Mouse (Mus musculus) ES-E14 (cell line): ENCODE measurements around the gene Bmyc. TPM values are rescaled to one million over a fixed set of nuclear protein-coding genes. Genes with fewer than 3 reads are reported as not detected.

ENCODE experiments used
- DNase-seq: peaks from one replicate; pipeline ENCODE4 v3.0.0-alpha.2; 2013; ENCODE audit warnings: low read depth, low spot score
- H3K27ac ChIP-seq: 2 replicates; pipeline ENCODE4 v1.5.1; 2012; ENCODE audit warnings: low read depth, mild to moderate bottlenecking, low read length, moderate library complexity, mixed read lengths; ENCODE audit not compliant: poor library complexity, insufficient read depth, severe bottlenecking
- H3K36me3 ChIP-seq: 2 replicates; pipeline ENCODE4 v1.6.1; 2012; ENCODE audit warnings: mild to moderate bottlenecking, low read length, moderate library complexity, mixed read lengths; ENCODE audit not compliant: control insufficient read depth, poor library complexity, insufficient read depth, severe bottlenecking
- H3K4me1 ChIP-seq, 2 experiments: fragments of 150-350 bp in 1 of 2; sonication (generic) in 1 of 2; 2 replicates each; pipeline ENCODE4 v1.6.1; 2012; ENCODE audit warnings: low read length in 2 of 2, mild to moderate bottlenecking in 1 of 2, mixed read lengths in 1 of 2; ENCODE audit not compliant: control insufficient read depth in 2 of 2, insufficient read depth in 2 of 2, poor library complexity in 1 of 2
- H3K4me3 ChIP-seq, 2 experiments: fragments of 150-350 bp in 1 of 2; sonication (generic) in 1 of 2; 2 replicates each; pipeline ENCODE4 v1.5.1; 2012; ENCODE audit warnings: low read length in 2 of 2, low read depth in 1 of 2, mild to moderate bottlenecking in 1 of 2, mixed read lengths in 1 of 2; ENCODE audit not compliant: insufficient read depth in 1 of 2, poor library complexity in 1 of 2, severe bottlenecking in 1 of 2
- H3K9ac ChIP-seq: 2 replicates; pipeline ENCODE4 v1.6.1; 2012; ENCODE audit warnings: low read depth, mild to moderate bottlenecking, low read length, mixed read lengths; ENCODE audit not compliant: poor library complexity, insufficient read depth, severe bottlenecking
- H3K9me3 ChIP-seq: fragments of 150-350 bp; sonication (generic); 2 replicates; pipeline ENCODE4 v1.6.1; 2012; ENCODE audit warnings: low read depth, mild to moderate bottlenecking, low read length; ENCODE audit not compliant: control insufficient read depth, insufficient read depth
- CHD2 ChIP-seq: IDR thresholded peaks from 2 replicates; pipeline ENCODE4 v1.6.1; 2014; ENCODE audit warnings: mild to moderate bottlenecking, low read depth, low read length, inconsistent platforms
- HCFC1 ChIP-seq: IDR thresholded peaks from 2 replicates; pipeline ENCODE4 v1.6.1; 2012; ENCODE audit warnings: low read length, inconsistent platforms, borderline replicate concordance; ENCODE audit not compliant: insufficient read depth
- MAFK ChIP-seq: IDR thresholded peaks from 2 replicates; pipeline ENCODE4 v1.6.1; 2014; ENCODE audit warnings: mild to moderate bottlenecking, low read depth, low read length, inconsistent platforms; ENCODE audit not compliant: insufficient read depth
- ZC3H11A ChIP-seq: IDR thresholded peaks from 2 replicates; pipeline ENCODE4 v1.6.1; 2012; ENCODE audit warnings: low read depth, mild to moderate bottlenecking, inconsistent platforms, low read length, borderline replicate concordance
- ZNF384 ChIP-seq: IDR thresholded peaks from 2 replicates; pipeline ENCODE4 v1.6.1; 2012; ENCODE audit warnings: low read depth, low read length, inconsistent platforms
- in situ Hi-C, 2 experiments: fragments of 600-800 bp; cut with MboI; formaldehyde crosslinking; loops; one replicate each; pipeline ENCODE4 v1.15.1; 2025; ENCODE audit warnings: low sequenced_read_pairs in 2 of 2, inconsistent platforms in 1 of 2; ENCODE audit not compliant: unreplicated experiment in 2 of 2
- total RNA-seq: library from RNA; depleted of rRNA; stranded (reverse); fragments of 300-350 nt; gene quantifications from 2 replicates; pipeline ENCODE4 v1.2.3, GENCODE M21; 2012

Bmyc gene
- total RNA-seq, 1 experiment: 13.0 TPM

DNA sequence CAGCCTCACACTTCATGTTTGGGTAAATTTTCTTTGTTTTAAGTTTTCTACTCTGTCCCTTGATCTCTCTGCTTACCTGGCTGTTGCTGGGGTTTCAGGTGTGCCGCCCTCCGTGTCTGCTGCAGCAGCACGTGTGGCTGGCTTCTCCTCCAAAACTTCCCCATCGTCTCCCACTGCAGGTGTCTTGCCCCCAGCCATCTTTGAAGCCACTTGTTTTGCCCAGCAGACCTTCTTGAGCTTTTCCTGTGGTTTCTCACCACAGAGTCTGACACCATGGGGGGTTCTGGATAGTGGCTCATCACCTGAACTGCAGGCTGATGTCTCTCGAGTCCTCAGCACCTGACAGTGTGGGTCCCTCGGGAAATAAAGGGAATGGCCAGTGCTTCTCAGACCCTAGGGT lies 27.0 kb upstream of the Bmyc start:
- Histone ChIP-seq H3K4me1 (no peaks in the 10 kb centered on the region), H3K9ac (no peak overlapping the region), H3K36me3 (no peaks in the 10 kb centered on the region), H3K27ac (no peak overlapping the region), H3K4me3 (no peak overlapping the region), H3K9me3 (no peaks in the 10 kb centered on the region)
- in situ Hi-C loops: no loop called here
- no peak for DNase-seq
- no peak for TF ChIP-seq HCFC1
- no peak for TF ChIP-seq CHD2
- TF ChIP-seq MAFK: no peak
- no peak for TF ChIP-seq ZNF384
- no peak for TF ChIP-seq ZC3H11A

DNA sequence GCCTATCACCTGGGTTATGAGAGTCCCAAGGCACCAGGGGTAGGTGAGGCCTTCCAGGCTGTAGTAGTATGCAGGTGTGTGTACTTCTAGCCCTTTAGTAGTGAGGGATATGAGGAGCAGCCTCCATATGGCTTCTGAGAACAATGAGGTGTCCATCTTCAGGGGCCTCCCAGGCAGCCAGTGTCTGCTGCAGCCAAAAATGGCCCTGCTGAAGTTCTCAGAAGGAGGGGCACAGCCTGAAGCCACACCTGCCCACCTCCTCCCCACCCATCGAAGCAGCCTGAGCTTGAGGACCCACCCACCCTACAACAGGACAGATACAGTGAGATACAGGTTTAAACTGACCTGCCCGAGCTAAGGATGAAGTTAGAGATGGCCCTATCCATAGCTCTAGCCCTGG lies 24.1 kb upstream of the Bmyc start, which contains the start of gene Lcn10:
Gene Lcn10, plus strand, starts transcription at position 301 of the 400 bp plus-strand sequence.
- Histone ChIP-seq H3K9ac (no peak within 1 kb of the TSS), H3K4me1 (no peaks in the 10 kb centered on the region), H3K9me3 (no peaks in the 10 kb centered on the region), H3K36me3 (no peaks in the 10 kb centered on the region), H3K4me3 (no peak within 1 kb of the TSS), H3K27ac (no peak within 1 kb of the TSS)
- in situ Hi-C loops: no loop called here
- no peak for DNase-seq
- TF ChIP-seq ZNF384: no peak
- TF ChIP-seq CHD2: no peak
- TF ChIP-seq HCFC1: no peak
- no peak for TF ChIP-seq MAFK

DNA sequence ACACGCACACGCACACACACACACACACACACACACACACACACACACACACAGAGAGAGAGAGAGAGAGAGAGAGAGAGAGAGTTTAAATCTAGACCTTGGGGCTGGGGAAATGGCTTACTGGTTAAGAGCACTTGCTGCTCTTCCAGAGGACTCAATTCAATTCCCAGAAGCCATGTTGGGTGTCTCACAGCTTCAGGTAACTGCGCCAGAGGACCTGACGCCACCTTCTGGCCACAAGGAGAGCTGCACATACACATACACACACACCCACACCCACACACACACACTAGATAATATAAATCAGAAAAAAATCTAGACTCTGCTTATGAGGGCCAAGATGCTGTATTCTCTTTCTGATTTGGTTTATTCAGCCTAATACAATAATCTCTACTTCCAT lies 19.6 kb upstream of the Bmyc start:
- Histone ChIP-seq H3K27ac (no peak overlapping the region), H3K4me1 (no peaks in the 10 kb centered on the region), H3K4me3 (no peak overlapping the region), H3K9me3 (no peaks in the 10 kb centered on the region), H3K9ac (no peak overlapping the region), H3K36me3 (no peaks in the 10 kb centered on the region)
- TF ChIP-seq HCFC1 (no peak), ZNF384 (no peak), CHD2 (no peak), MAFK (no peak), ZC3H11A (no peak)
- DNase-seq: no peak
- in situ Hi-C loops: no loop called here

DNA sequence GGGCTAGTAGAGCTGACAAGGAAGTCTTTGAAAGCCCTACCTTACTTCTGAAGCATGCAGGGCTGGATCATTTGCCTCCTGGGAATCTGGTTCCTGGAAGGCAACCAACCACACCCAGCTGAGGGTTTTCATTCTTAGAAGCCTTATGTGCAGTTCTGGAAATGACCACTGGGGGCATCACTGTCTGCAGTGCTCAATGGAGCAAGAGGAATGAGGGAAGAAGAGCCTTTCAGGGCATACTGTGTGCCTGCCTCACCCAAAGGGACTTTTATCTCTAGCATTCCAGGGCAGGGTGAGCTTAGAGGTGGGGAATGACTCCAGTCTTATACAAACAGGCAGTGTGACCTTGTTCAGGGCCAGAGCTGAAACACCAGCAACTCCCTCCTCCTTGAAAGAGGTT lies 11.9 kb upstream of the Bmyc start:
- no peaks in the 10 kb centered on the region for H3K36me3 ChIP-seq
- DNase-seq: peak; percentile 96
- H3K27ac ChIP-seq: no peak overlapping the region
- H3K4me3 ChIP-seq: no peak overlapping the region
- in situ Hi-C loops: no loop called here
- H3K4me1 ChIP-seq: no peaks in the 10 kb centered on the region
- no peak overlapping the region for H3K9ac ChIP-seq
- TF ChIP-seq CHD2: no peak
- no peak for TF ChIP-seq MAFK
- no peak for TF ChIP-seq ZC3H11A
- TF ChIP-seq ZNF384: no peak
- no peak for TF ChIP-seq HCFC1
- no peaks in the 10 kb centered on the region for H3K9me3 ChIP-seq

DNA sequence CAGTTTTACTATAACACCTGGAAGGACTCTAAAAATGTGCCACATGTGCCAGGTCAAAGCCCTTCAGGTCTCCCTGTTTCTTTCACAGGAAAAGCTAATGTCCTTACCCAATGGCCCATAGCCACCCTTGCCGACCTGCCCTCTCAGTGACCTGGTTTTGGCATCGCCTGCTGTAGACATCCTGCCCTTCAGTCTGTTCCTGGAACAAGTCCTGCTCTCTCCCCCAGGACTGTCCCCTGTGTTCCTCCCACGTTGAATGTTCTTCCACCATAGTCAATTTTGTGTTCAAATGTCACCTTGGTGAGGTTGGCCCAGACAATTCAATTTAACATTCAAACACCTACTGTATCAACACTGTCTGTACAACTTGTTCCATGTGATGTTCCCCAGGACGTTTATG lies 9.6 kb upstream of the Bmyc start:
- in situ Hi-C loops: no loop called here
- H3K9me3 ChIP-seq: no peaks in the 10 kb centered on the region

More for the DNA sequence above, 9.6 kb upstream of the Bmyc start:
- no peak overlapping the region for H3K4me3 ChIP-seq
- H3K27ac ChIP-seq: no peak overlapping the region
- H3K4me1 ChIP-seq: no peaks in the 10 kb centered on the region
- H3K9ac ChIP-seq: no peak overlapping the region
- H3K36me3 ChIP-seq: no peaks in the 10 kb centered on the region
- TF ChIP-seq CHD2: no peak
- TF ChIP-seq HCFC1: no peak
- no peak for TF ChIP-seq ZNF384
- TF ChIP-seq MAFK: no peak
- no peak for DNase-seq
